Mouse (Mus musculus): ENCODE data around the gene Fmod. TPM values are rescaled to one million over a fixed set of nuclear protein-coding genes. Genes with fewer than 3 reads are reported as not detected.

The Fmod gene
- polyA plus RNA-seq, 1 experiment from 2014 or later = 10.2 TPM

- H3K9ac ChIP-seq = peak overlapping the region; percentile 47
- WGBS = 5% methylated on average over 9 of the region's 9 CpGs
- no peak for ATAC-seq (ENCODE audit: low FRiP score, low read depth)
- no peaks in the 10 kb centered on the region for H3K36me3 ChIP-seq
- H3K27me3 ChIP-seq = no peaks in the 10 kb centered on the region
- H3K4me2 ChIP-seq = peak overlapping the region; percentile 69
- H3K9me3 ChIP-seq = no peaks in the 10 kb centered on the region
- H3K4me1 ChIP-seq (replicated peaks) = peaks cover 45% of the 10 kb centered on the region
- H3K4me3 ChIP-seq = peak overlapping the region; percentile 80
- peak overlapping the region; percentile 83 for H3K27ac ChIP-seq (replicated peaks)
Observed at GRCm38 (mm10) chr1:134079477-134080163, 42.6 kb downstream of the Fmod start.

- Histone ChIP-seq H3K36me3 (no peaks in the 10 kb centered on the region), H3K4me3 (no peak overlapping the region), H3K27me3 (no peaks in the 10 kb centered on the region), H3K9me3 (no peaks in the 10 kb centered on the region), H3K4me2 (no peak overlapping the region), H3K4me1 (replicated peaks) (peaks cover 44% of the 10 kb centered on the region), H3K9ac (no peak overlapping the region), H3K27ac (replicated peaks) (0 out of 2 replicates have a peak overlapping the region, but pooled peaks have one; percentile 83)
- ATAC-seq (ENCODE audit: low FRiP score, low read depth) = no peak
- whole genome bisulfite sequencing = 73% methylated on average over 4 of the region's 4 CpGs
Observed at GRCm38 (mm10) chr1:134080406-134080805, 43.4 kb downstream of the Fmod start.

DNA sequence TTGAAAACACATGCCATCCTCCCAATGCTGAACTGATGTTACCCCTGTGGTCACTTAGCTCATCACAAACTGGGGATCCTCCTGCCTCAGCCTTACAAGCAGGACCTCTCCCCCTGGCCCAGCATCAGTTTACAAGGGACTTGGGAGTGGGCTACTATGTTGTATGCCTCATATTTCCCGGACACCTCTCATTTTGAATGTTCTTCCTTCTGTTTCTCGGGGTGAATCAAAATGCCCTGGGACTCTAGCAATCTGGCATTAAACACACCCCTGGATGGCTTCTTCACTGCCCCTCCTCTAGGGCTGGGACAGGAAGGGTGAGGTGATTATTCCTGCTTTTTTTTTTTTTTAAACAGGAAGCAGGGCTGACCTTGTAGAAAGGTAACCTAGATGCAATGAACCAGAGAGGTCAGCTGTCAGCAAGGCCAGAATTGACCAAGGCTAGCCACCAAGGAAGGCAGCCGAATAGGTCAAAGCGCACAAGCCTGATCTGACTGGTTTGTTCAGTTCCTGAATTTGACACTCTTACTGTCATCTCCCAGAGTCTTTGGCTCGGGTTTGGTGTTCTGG lies 43.9 kb downstream of the Fmod start:
- H3K4me1 ChIP-seq (replicated peaks) = peaks cover 38% of the 10 kb centered on the region
- ATAC-seq (ENCODE audit: low FRiP score, low read depth) = no peak

DNA sequence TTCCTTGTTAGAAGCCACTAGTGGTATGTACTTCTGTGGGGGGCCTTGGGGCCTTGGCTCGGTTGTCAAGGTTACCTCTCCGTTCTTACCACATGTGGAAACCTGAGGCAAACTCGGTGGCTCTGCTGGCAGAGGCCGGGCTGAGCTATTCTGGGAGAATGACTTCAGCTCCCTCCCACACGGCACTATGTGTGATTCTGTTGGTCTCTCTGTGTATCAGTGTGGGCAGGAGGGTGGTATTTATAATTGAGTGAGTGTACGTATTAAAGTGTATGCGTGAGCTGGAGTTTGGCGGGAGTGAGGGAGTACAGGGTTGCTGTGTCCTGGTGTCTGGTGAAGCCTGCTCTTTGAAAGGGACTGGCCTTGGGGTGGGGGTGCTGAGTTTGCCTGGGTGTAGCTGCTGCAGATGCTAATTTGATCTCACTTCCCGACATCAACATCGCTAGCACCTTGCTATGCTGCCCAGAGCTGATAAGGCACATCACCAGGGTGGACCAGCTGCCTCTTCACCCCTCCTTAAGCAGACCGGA lies 46.0 kb downstream of the Fmod start:
- H3K4me3 ChIP-seq = no peak overlapping the region
- H3K9me3 ChIP-seq = no peaks in the 10 kb centered on the region
- H3K4me2 ChIP-seq = no peak overlapping the region
- 59% methylated on average over 11 of the region's 11 CpGs for WGBS
- no peaks in the 10 kb centered on the region for H3K27me3 ChIP-seq
- no peaks in the 10 kb centered on the region for H3K36me3 ChIP-seq
- H3K9ac ChIP-seq = no peak overlapping the region
- no peak overlapping the region for H3K27ac ChIP-seq (replicated peaks)
- ATAC-seq (ENCODE audit: low FRiP score, low read depth) = no peak
- H3K4me1 ChIP-seq (replicated peaks) = peaks cover 29% of the 10 kb centered on the region

More for the DNA sequence above, 43.9 kb downstream of the Fmod start:
- Histone ChIP-seq H3K9me3 (no peaks in the 10 kb centered on the region), H3K4me3 (no peak overlapping the region), H3K27ac (replicated peaks) (no peak overlapping the region), H3K27me3 (no peaks in the 10 kb centered on the region), H3K36me3 (no peaks in the 10 kb centered on the region), H3K4me2 (no peak overlapping the region), H3K9ac (no peak overlapping the region)
- 92% methylated on average over 5 of the region's 5 CpGs for WGBS

- Histone ChIP-seq H3K4me1 (replicated peaks) (peaks cover 24% of the 10 kb centered on the region), H3K36me3 (no peaks in the 10 kb centered on the region), H3K9ac (no peak overlapping the region), H3K27ac (replicated peaks) (no peak overlapping the region), H3K9me3 (no peaks in the 10 kb centered on the region), H3K27me3 (no peaks in the 10 kb centered on the region), H3K4me3 (no peak overlapping the region), H3K4me2 (no peak overlapping the region)
- ATAC-seq (ENCODE audit: low FRiP score, low read depth) = no peak
- WGBS = 89% methylated on average over 8 of the region's 8 CpGs
Observed at GRCm38 (mm10) chr1:134083676-134084075, 46.6 kb downstream of the Fmod start.

GRCm38 (mm10) chr1:134084128-134084527 lies 47.1 kb downstream of the Fmod start:
- Histone ChIP-seq H3K4me1 (replicated peaks) (peaks cover 23% of the 10 kb centered on the region), H3K27me3 (no peaks in the 10 kb centered on the region), H3K4me2 (no peak overlapping the region), H3K9ac (no peak overlapping the region), H3K4me3 (no peak overlapping the region), H3K36me3 (no peaks in the 10 kb centered on the region), H3K9me3 (no peaks in the 10 kb centered on the region), H3K27ac (replicated peaks) (no peak overlapping the region)
- 72% methylated on average over 3 of the region's 3 CpGs for WGBS
- no peak for ATAC-seq (ENCODE audit: low FRiP score, low read depth)

DNA sequence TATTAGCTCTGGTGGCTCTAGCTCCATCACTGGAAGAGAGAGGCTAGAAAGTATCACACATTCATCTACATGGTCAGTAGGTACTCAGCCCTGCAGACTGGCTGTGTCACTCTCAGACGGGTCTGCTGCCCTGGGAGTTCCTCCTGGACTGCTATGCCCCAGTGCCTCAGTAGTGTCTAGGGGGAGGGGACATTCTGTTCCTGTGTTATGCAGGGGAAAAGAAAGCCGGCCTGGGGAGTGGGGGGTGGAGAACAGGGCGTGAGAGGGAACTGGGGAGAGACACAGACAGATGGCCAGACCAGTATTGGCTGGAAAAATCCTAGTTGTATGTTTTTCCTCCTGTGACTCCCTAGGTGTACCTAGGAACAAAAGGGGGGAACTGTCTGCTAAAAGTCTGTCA lies 49.0 kb downstream of the Fmod start:
- peaks cover 14% of the 10 kb centered on the region for H3K4me1 ChIP-seq (replicated peaks)
- H3K9me3 ChIP-seq = no peaks in the 10 kb centered on the region
- WGBS = 19% methylated on average over 3 of the region's 3 CpGs
- no peaks in the 10 kb centered on the region for H3K36me3 ChIP-seq
- ATAC-seq (ENCODE audit: low FRiP score, low read depth) = no peak
- no peak overlapping the region for H3K4me2 ChIP-seq
- H3K27ac ChIP-seq (replicated peaks) = no peak overlapping the region
- H3K4me3 ChIP-seq = no peak overlapping the region
- no peak overlapping the region for H3K9ac ChIP-seq
- no peaks in the 10 kb centered on the region for H3K27me3 ChIP-seq

GRCm38 (mm10) chr1:134086811-134087398 lies 49.9 kb downstream of the Fmod start:
- WGBS = 52% methylated on average over 16 of the region's 16 CpGs

DNA sequence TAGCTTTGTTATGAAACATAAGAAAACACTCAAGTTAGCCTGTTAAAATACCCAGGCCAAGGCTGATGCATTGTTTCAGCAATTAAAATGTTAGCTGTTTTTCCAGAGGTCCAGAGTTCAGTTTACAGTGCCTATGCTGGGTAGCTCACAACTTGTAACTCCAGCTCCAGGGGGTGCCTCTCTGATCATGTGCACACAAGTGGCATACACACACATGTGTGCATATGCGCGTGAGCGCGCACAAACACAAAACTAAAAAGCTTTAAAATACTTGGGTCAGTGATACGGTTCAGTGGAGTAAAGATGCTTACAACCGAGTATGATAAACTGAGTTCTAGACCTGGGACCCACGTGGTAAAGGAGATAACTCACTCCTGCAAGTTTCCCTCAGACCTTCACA lies 52.0 kb downstream of the Fmod start:
- Histone ChIP-seq H3K36me3 (no peaks in the 10 kb centered on the region), H3K9ac (no peak overlapping the region), H3K4me2 (no peak overlapping the region), H3K4me3 (no peak overlapping the region), H3K9me3 (no peaks in the 10 kb centered on the region), H3K27ac (replicated peaks) (no peak overlapping the region), H3K27me3 (no peaks in the 10 kb centered on the region), H3K4me1 (replicated peaks) (peaks cover 29% of the 10 kb centered on the region)
- 91% methylated on average over 7 of the region's 7 CpGs for WGBS
- no peak for ATAC-seq (ENCODE audit: low FRiP score, low read depth)

More at GRCm38 (mm10) chr1:134086811-134087398, 49.9 kb downstream of the Fmod start:
- Histone ChIP-seq H3K4me3 (no peak overlapping the region), H3K36me3 (no peaks in the 10 kb centered on the region), H3K27me3 (no peaks in the 10 kb centered on the region), H3K9ac (no peak overlapping the region), H3K9me3 (no peaks in the 10 kb centered on the region), H3K27ac (replicated peaks) (peak overlapping the region; percentile 37; the same call in 1 of the 2 replicates), H3K4me1 (replicated peaks) (peaks cover 14% of the 10 kb centered on the region), H3K4me2 (0 out of 2 replicates have a peak overlapping the region, but pooled peaks have one; percentile 12)
- ATAC-seq (ENCODE audit: low FRiP score, low read depth) = no peak

- Histone ChIP-seq H3K27me3 (no peaks in the 10 kb centered on the region), H3K9ac (no peak overlapping the region), H3K4me1 (replicated peaks) (peaks cover 35% of the 10 kb centered on the region), H3K9me3 (no peaks in the 10 kb centered on the region), H3K4me3 (no peak overlapping the region), H3K36me3 (no peaks in the 10 kb centered on the region), H3K4me2 (no peak overlapping the region), H3K27ac (replicated peaks) (no peak overlapping the region)
- 82% methylated on average over 3 of the region's 3 CpGs for WGBS
- ATAC-seq (ENCODE audit: low FRiP score, low read depth) = no peak
Observed at GRCm38 (mm10) chr1:134091851-134092250, 54.8 kb downstream of the Fmod start.

- peaks cover 38% of the 10 kb centered on the region for H3K4me1 ChIP-seq (replicated peaks)
- H3K27ac ChIP-seq (replicated peaks) = peak overlapping the region; percentile 76
- no peaks in the 10 kb centered on the region for H3K9me3 ChIP-seq
- 36% methylated on average over 6 of the region's 6 CpGs for WGBS
- ATAC-seq (ENCODE audit: low FRiP score, low read depth) = no peak
- H3K4me2 ChIP-seq = peak overlapping the region; percentile 89
- no peaks in the 10 kb centered on the region for H3K36me3 ChIP-seq
- H3K27me3 ChIP-seq = no peaks in the 10 kb centered on the region
- peak overlapping the region; percentile 54; the same call in 1 of the 2 replicates for H3K9ac ChIP-seq
- peak overlapping the region; percentile 49 for H3K4me3 ChIP-seq
Observed at GRCm38 (mm10) chr1:134092368-134092767, 55.3 kb downstream of the Fmod start.

Data from hindbrain, embryonic 15.5 days (tissue).